Mouse (Mus musculus): Measurements from ENCODE around the gene BC030867. TPM values are rescaled to one million over a fixed set of nuclear protein-coding genes. Genes with fewer than 3 reads are reported as not detected.
A peak's percentile ranks its signal among the peaks of the same experiment; 100 is the strongest.

BC030867 gene
- total and polyA plus RNA-seq, 3 experiments = 0.26 to 0.45 (median 0.32) TPM

DNA sequence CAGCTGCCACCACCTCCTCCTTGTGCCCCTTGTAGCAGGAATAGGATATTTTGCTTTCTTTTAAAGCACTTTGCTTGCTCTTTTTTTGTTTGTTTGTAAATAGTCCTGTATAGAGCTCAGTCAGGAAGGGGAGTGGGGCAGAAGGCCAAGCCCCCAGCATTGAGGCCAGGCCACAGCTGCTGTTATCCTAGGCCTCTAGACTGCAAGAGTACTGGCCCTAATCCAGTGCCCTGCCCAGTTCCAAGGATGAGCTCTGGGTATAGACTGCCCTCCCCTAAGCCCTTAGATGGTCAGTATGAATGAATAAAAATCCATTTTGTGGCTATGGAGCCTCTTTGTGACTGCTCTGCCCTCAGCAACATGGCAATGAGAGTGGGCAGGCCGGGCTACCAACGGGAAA is 40.2 kb downstream of the BC030867 start:
- H3K4me1 ChIP-seq (ENCODE audit: control insufficient read depth, insufficient read depth, low read length) = no peaks in the 10 kb centered on the region
- H3K4me3 ChIP-seq = no peak overlapping the region
- no peak overlapping the region for H3K27ac ChIP-seq
- intact Hi-C loops (cut with DNase I) = no loop called here
- TF ChIP-seq EP300 (IDR thresholded peaks at IDR 0.05; ENCODE audit: insufficient read depth, low read depth, low read length) (no peak), CTCF (IDR thresholded peaks at IDR 0.05) (no peak), POLR2A (IDR thresholded peaks at IDR 0.05; ENCODE audit: insufficient read depth, low read depth, low read length) (no peak)
- WGBS = 70% methylated on average over 2 of the region's 2 CpGs
- H3K9ac ChIP-seq (ENCODE audit: low read depth, low read length) = no peak overlapping the region
- no peaks in the 10 kb centered on the region for H3K27me3 ChIP-seq (ENCODE audit: control insufficient read depth, insufficient read depth, low read length)
- no peak for DNase-seq
- H3K79me2 ChIP-seq (replicated peaks; ENCODE audit: control insufficient read depth, insufficient read depth, low read length) = no peaks in the 10 kb centered on the region
- no peaks in the 10 kb centered on the region for H3K36me3 ChIP-seq (ENCODE audit: control insufficient read depth, insufficient read depth, low read length)

DNA sequence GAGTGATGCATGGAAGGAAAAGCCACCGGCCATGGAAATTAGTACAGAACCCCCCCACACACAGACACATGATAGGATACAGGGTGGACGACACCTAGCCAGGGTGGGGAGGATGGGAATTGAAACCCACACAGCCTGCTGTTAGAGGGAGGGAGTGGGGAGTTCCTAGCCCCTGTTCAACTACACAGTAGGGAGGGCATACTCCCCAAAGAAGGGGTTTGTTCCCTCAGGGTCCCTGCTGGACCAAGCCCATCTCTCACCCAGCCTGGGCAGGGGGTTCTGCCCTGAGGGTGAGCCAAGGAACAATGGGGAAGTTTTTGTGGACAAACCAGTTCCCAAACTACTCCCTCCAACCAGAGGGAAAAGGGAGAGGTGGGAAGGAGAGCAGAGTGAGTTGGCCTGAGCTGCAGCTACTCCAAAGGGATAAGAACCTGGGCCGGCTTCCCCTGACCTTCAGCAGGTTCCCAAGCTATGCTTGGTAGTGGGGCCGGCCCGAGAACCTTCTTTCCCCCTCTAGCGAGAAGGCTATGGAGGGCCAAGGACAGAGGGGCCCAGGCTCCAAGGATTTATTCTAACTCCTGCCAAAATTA is 40.9 kb downstream of the BC030867 start:
- no peaks in the 10 kb centered on the region for H3K36me3 ChIP-seq (ENCODE audit: control insufficient read depth, insufficient read depth, low read length)

DNA sequence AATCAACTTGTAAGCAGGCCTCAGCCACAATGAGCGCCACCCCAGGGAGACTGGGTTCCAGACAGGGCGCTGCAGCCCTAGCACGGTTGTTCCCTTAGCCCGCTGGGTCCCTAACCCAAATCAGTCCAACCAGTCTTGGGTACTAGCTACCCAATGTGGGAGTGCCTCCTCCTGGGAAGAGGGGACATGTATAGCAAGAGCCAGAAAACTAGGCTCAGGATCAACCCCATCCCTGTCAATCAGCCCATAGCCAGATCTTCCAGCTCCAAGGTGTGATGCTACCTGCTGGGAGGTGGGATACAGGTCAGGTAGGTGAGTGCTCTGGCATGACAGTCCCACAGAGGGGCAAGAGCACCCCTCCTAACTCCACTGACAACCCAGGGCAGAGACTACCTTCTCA is 41.5 kb downstream of the BC030867 start:
- Histone ChIP-seq H3K79me2 (replicated peaks; ENCODE audit: control insufficient read depth, insufficient read depth, low read length) (no peaks in the 10 kb centered on the region), H3K27me3 (ENCODE audit: control insufficient read depth, insufficient read depth, low read length) (no peaks in the 10 kb centered on the region), H3K36me3 (ENCODE audit: control insufficient read depth, insufficient read depth, low read length) (no peaks in the 10 kb centered on the region), H3K9ac (ENCODE audit: low read depth, low read length) (no peak overlapping the region), H3K27ac (no peak overlapping the region), H3K4me3 (no peak overlapping the region), H3K4me1 (ENCODE audit: control insufficient read depth, insufficient read depth, low read length) (no peaks in the 10 kb centered on the region)
- 94% methylated on average over 4 of the region's 4 CpGs for WGBS
- intact Hi-C loops (cut with DNase I) = loop anchor here (5.0 kb wide), 1 partner anchor 267 kb away; the partner anchor contains the start of gene Gpatch8
- TF ChIP-seq POLR2A (IDR thresholded peaks at IDR 0.05; ENCODE audit: insufficient read depth, low read depth, low read length) (no peak), CTCF (IDR thresholded peaks at IDR 0.05) (no peak), EP300 (IDR thresholded peaks at IDR 0.05; ENCODE audit: insufficient read depth, low read depth, low read length) (no peak)
- no peak for DNase-seq

More for the DNA sequence above, 40.9 kb downstream of the BC030867 start:
- no peaks in the 10 kb centered on the region for H3K27me3 ChIP-seq (ENCODE audit: control insufficient read depth, insufficient read depth, low read length)
- TF ChIP-seq CTCF (IDR thresholded peaks at IDR 0.05) = no peak
- TF ChIP-seq EP300 (IDR thresholded peaks at IDR 0.05; ENCODE audit: insufficient read depth, low read depth, low read length) = no peak
- no peak for TF ChIP-seq POLR2A (IDR thresholded peaks at IDR 0.05; ENCODE audit: insufficient read depth, low read depth, low read length)
- H3K4me1 ChIP-seq (ENCODE audit: control insufficient read depth, insufficient read depth, low read length) = no peaks in the 10 kb centered on the region
- WGBS = 67% methylated on average over 6 of the region's 6 CpGs
- H3K27ac ChIP-seq = no peak overlapping the region
- intact Hi-C loops (cut with DNase I) = loop anchor here (5.0 kb wide), 1 partner anchor 268 kb away; the partner anchor contains the start of gene Gpatch8
- no peak overlapping the region for H3K4me3 ChIP-seq
- H3K9ac ChIP-seq (ENCODE audit: low read depth, low read length) = no peak overlapping the region
- no peak for DNase-seq
- H3K79me2 ChIP-seq (replicated peaks; ENCODE audit: control insufficient read depth, insufficient read depth, low read length) = no peaks in the 10 kb centered on the region

DNA sequence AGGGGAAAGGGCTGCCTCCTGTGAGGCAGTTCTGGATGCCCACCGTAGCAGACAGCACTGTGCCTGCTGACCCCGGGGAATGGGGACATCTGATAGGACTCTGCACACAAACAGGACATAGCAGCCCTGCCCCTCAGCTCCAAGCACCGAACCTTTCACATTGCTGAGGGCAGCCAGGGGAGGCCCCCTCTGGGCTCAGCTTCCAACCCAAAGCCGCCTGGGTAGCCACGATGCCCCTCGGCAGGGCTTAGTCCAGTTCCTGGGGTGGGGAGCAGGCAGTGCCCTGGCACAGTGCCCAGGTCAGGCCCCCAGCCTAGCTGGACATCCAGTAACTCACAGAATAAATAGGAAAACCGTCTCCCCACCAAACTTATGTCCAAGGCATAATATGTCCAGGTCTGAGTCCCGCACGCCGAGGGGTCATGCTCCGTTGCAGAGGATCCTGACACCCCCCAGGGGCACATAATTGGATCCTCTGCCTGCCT is 42.4 kb downstream of the BC030867 start:
- no peak overlapping the region for H3K9ac ChIP-seq (ENCODE audit: low read depth, low read length)
- peak in 1 of 2 experiments; percentile 29 for DNase-seq
- no peaks in the 10 kb centered on the region for H3K27me3 ChIP-seq (ENCODE audit: control insufficient read depth, insufficient read depth, low read length)
- no peaks in the 10 kb centered on the region for H3K36me3 ChIP-seq (ENCODE audit: control insufficient read depth, insufficient read depth, low read length)
- H3K4me1 ChIP-seq (ENCODE audit: control insufficient read depth, insufficient read depth, low read length) = no peaks in the 10 kb centered on the region; the same call in 1 of the 2 replicates
- intact Hi-C loops (cut with DNase I) = loop anchor here (5.0 kb wide), 1 partner anchor 266 kb away; the partner anchor contains the start of gene Gpatch8
- 79% methylated on average over 11 of the region's 11 CpGs for WGBS
- H3K27ac ChIP-seq = no peak overlapping the region
- no peak for TF ChIP-seq EP300 (IDR thresholded peaks at IDR 0.05; ENCODE audit: insufficient read depth, low read depth, low read length)
- TF ChIP-seq CTCF (IDR thresholded peaks at IDR 0.05) = no peak
- no peak for TF ChIP-seq POLR2A (IDR thresholded peaks at IDR 0.05; ENCODE audit: insufficient read depth, low read depth, low read length)
- no peaks in the 10 kb centered on the region for H3K79me2 ChIP-seq (replicated peaks; ENCODE audit: control insufficient read depth, insufficient read depth, low read length)
- no peak overlapping the region for H3K4me3 ChIP-seq

DNA sequence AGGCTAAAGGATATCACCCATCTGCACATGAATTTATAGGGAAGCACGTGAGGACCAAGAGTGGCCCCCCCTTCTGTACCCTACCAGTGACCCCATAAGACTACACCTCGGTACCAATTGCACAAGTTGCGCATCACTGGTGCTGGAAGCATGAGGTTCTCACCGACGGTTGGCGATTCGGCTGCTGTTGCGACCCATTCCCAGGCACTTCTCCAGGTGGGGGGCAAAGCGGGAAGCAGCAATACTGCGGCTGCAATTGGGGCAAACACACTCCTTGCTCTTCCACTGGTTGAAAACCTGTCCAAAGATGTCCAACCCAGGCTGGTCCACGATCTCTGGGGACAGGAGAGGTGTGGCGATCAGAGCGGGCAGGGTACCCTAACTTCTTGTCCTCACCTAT is 45.3 kb downstream of the BC030867 start:
- Histone ChIP-seq H3K9ac (ENCODE audit: low read depth, low read length) (no peak overlapping the region), H3K79me2 (replicated peaks; ENCODE audit: control insufficient read depth, insufficient read depth, low read length) (no peaks in the 10 kb centered on the region), H3K4me3 (no peak overlapping the region), H3K27ac (no peak overlapping the region), H3K36me3 (ENCODE audit: control insufficient read depth, insufficient read depth, low read length) (no peaks in the 10 kb centered on the region), H3K4me1 (ENCODE audit: control insufficient read depth, insufficient read depth, low read length) (peaks cover 2% of the 10 kb centered on the region), H3K27me3 (ENCODE audit: control insufficient read depth, insufficient read depth, low read length) (no peaks in the 10 kb centered on the region)
- DNase-seq = no peak
- 93% methylated on average over 13 of the region's 13 CpGs for WGBS
- intact Hi-C loops (cut with DNase I) = loop anchor here (5.0 kb wide), 1 partner anchor 263 kb away; the partner anchor contains the start of gene Gpatch8
- TF ChIP-seq CTCF (IDR thresholded peaks at IDR 0.05) (no peak), EP300 (IDR thresholded peaks at IDR 0.05; ENCODE audit: insufficient read depth, low read depth, low read length) (no peak), POLR2A (IDR thresholded peaks at IDR 0.05; ENCODE audit: insufficient read depth, low read depth, low read length) (no peak)

DNA sequence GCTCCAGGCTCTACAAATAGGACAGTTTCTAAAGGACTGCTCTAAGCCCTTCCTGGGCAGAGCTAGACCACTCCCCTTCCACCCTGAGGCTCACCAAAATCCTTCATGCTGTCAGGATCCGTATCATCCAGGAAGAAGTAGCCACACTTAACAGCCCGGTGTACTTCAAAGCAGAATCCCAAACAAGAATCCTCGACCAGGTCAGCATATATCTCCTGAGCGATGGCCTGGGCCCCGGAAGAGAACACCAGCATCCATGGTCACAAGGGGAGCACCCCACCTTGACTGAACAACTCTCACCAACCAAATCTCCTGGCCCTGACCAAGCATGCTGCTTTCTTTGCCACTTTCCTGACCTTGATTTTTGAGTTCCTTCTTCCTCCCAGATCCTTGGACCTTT is 45.7 kb downstream of the BC030867 start:
- Histone ChIP-seq H3K4me3 (no peak overlapping the region), H3K36me3 (ENCODE audit: control insufficient read depth, insufficient read depth, low read length) (no peaks in the 10 kb centered on the region)
- intact Hi-C loops (cut with DNase I) = loop anchor here (5.0 kb wide), 1 partner anchor 263 kb away; the partner anchor contains the start of gene Gpatch8

More for the DNA sequence above, 45.7 kb downstream of the BC030867 start:
- Histone ChIP-seq H3K4me1 (ENCODE audit: control insufficient read depth, insufficient read depth, low read length) (peaks cover 2% of the 10 kb centered on the region), H3K9ac (ENCODE audit: low read depth, low read length) (no peak overlapping the region), H3K79me2 (replicated peaks; ENCODE audit: control insufficient read depth, insufficient read depth, low read length) (no peaks in the 10 kb centered on the region), H3K27me3 (ENCODE audit: control insufficient read depth, insufficient read depth, low read length) (no peaks in the 10 kb centered on the region), H3K27ac (no peak overlapping the region)
- 74% methylated on average over 5 of the region's 5 CpGs for WGBS
- no peak for TF ChIP-seq CTCF (IDR thresholded peaks at IDR 0.05)
- TF ChIP-seq EP300 (IDR thresholded peaks at IDR 0.05; ENCODE audit: insufficient read depth, low read depth, low read length) = no peak
- no peak for TF ChIP-seq POLR2A (IDR thresholded peaks at IDR 0.05; ENCODE audit: insufficient read depth, low read depth, low read length)
- DNase-seq = peak in 1 of 2 experiments; percentile 23
